Mouse (Mus musculus): ENCODE measurements around the gene Smtnl1.
A peak's percentile ranks its signal among the peaks of the same experiment; 100 is the strongest.

Gene Smtnl1

GRCm38 (mm10) chr2:84822552-84822951 is at the start of gene Smtnl1:
Smtnl1 (minus strand) TSS chr2:84822652.
- no peak for DNase-seq (ENCODE audit: low read depth, low spot score)

GRCm38 (mm10) chr2:84870623-84871160 is 48.2 kb upstream of the Smtnl1 start:
- DNase-seq (ENCODE audit: low read depth, low spot score): no peak

- no peak for DNase-seq (ENCODE audit: low read depth, low spot score)
These were observed 46.5 kb upstream of the Smtnl1 start for GRCm38 (mm10) chr2:84868977-84869376.

GRCm38 (mm10) chr2:84868521-84868943 is 46.1 kb upstream of the Smtnl1 start:
- DNase-seq (ENCODE audit: low read depth, low spot score): peak; percentile 32

DNA sequence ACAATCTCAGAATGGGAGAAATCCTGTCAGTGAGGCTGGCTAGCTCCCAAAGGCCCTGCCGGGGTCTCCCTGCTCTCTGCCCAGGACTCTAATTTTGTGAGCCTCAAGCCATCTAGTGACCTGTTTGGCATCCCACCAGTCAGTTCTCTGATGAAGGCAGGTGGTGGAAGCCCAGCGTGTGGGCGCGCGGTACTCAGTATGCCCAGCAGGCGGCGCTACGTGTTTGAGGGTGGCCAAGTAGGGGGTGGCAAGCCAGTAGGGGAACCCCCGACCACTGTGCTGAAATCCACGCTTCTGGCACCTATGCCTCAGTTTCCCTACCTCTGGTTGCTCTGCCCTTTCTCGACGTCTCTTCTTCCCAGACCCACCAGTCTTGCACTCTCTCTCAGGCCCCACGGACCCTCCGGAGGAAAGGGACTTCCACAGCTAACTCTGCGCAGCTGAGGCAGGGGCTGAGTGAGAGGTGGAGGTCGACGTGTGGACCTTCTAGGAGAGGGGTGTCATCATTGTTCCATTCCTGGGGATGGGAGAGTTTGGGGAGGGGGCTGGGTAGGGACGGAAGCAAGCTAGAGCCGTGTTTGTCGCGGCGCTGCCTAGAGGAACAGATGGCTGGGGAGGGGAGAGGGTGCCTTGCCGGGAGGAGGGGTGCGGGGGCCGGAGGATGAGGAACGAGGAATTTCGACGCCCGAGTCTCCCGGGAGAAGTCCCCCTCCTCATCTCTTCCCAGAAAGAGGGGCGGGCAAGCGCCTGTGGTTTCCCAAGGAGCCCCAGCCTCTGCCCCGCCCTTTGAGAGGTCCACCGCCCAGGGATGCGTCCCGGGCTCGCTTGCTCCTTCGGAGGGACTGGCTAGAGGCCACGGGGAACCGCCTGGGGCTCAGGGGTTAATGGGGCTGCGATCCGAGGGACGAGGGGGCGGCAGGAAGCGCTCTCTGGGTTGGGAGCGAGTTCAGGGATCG is 43.4 kb upstream of the Smtnl1 start:
- no peak for DNase-seq (ENCODE audit: low read depth, low spot score)

DNA sequence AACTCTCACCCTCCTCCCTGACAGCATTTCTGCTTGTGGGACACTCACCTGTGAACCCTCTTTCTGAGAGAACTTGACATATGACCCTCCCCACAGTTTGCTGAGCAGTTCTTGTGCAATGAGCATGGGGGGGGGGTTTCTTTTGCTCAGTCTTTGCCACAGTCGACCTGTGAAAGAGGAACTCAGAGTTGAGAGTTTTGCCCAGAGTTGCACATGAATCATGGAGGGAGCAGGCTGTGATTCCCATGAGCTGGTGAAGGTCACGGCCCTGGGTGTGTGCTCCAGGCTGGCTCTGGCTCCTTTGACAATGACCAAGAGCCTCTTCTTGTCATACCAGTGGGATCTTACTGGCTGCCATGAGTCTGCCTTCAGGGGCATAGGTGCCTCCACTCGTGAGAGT is 39.8 kb upstream of the Smtnl1 start:
- DNase-seq (ENCODE audit: low read depth, low spot score): no peak

DNA sequence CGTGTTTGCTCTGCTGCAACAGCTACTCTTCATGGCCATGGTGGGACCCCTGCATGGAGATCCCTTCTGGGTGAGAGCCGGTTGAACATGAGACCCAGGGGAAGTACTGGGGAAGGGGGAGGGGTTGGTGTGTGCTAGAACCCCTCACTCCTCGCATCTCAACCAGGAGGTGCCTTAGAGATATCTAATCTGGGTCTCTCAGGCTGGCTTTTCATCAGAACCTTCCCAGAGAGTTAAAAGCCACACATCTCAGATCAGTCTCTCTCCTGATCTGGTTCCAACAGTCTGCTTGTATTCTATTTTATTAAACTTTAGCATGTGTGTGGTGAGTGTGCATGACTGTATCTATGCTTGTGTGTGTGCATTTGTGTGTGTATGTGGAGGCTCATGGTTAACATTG is 39.0 kb upstream of the Smtnl1 start:
- DNase-seq (ENCODE audit: low read depth, low spot score): no peak

DNA sequence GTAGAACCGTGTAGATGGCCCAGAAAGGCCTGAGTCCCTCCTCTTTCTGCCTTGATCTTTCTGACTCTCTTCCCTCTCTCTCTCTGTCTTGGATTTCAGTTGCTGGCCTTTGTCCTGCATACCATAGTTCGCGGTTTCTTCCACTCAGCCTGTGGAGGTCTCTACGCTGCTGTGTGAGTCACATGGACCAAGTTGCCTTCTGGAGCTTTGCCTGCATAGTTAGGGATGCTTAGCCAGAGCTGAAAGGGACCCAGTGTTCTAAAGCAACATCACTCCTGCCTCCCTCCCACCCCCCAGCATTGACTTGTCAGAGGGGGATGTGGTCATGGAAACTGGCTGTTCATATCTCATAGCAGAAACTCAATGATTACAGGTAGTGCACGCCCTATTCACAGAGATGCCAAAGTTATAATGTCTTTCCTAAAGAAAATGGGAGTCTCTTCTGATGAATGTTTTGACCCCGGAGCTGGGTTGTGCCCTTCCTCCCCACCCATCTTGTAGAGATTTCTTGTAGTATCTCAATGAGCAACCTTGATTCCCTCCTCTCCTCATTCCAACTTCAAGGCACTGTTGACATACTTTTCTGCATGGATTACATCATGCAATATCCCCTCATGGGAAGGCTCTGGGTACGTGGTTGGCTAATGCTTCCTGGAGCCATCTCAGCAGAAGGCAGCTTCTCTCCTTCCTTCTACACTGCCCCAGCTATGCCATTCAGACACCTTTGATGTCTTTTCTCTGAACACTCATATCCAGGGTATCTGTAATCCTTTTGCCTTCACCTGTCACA is 37.7 kb upstream of the Smtnl1 start:
- no peak for DNase-seq (ENCODE audit: low read depth, low spot score)

DNA sequence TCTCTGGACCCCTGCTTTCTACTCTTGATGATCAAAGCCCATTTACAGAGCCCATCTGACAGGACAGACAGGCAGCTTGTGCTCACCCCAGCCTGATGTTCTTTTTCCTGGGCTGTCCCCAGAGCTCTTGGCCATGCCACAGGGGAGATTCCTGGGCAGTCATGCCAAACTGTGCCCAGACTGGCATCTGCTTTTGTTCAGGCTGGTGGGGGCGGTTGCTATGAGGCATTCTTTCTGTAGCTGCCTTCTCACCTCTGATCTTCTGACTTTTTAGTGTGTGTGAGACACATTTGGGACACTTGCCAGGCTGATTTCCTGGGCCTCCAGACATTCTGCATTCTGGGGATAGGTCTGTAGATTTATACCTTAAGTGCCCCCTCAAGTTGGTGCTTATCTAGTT is 36.1 kb upstream of the Smtnl1 start:
- no peak for DNase-seq (ENCODE audit: low read depth, low spot score)

DNA sequence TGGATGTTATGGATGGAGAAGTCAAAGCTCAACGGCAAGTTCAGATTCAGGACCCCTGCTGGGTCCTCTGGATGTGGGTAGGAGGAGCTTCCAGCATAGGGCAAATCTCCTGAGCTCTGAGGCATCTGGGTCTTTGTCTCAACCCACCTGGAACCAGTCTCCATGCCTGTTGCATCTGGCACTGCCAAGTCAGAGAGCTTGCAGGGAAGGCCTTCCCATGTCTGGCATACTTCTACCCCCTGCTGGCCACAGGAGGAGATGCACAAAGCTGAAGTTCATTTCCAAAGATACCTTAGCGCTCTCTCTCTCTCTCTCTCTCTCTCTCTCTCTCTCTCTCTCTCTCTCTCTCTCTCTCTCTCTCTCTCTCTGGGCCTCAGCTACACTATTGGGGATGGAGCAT is 33.3 kb upstream of the Smtnl1 start:
- DNase-seq (ENCODE audit: low read depth, low spot score): peak; percentile 54

DNA sequence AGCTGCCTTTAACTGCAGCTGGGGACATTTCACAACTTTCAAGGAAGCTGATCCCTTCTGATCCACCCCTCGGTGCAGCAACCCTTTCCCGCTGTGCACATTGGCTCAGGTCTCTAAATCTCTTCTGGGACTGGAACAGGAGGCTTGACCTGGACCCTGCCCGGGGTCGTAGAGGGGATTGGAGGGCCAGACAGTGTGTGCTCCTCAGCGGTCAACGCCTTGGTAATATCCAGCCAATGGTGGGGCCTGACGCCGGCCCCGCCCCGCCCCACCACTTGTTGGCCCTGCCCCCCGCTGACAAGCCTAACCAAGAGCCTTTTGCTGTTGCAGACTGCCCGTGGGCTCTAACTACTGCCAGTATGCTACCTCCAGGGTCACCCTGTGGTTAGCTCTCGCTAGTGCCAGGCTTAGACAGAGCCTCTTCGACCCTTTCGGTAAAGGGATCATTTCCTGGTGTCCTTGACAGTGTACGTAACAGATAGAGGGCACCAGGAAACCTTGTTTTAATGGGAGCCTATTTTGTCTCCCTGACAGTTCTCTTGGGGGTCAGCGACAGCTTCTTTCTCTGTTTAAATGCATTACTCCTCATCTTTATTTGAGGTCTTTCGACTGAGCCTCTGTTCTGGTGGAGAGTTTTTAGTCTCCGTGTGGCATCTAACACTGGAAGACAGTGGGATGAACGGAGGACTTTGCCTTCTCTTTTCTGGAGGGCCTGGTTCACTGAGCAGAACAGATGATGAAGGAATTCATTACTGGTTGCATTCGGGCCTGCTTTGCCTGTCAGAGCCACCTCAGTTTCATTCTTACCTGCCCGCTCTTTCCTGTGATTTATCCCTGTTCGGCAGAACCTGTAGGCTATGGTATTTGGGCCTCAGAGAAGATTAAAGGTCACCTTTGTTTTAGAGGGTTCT is 28.9 kb upstream of the Smtnl1 start:
- peak; percentile 89 for DNase-seq (ENCODE audit: low read depth, low spot score)

- no peak for DNase-seq (ENCODE audit: low read depth, low spot score)
These were observed 28.1 kb upstream of the Smtnl1 start for GRCm38 (mm10) chr2:84850407-84851129.

DNA sequence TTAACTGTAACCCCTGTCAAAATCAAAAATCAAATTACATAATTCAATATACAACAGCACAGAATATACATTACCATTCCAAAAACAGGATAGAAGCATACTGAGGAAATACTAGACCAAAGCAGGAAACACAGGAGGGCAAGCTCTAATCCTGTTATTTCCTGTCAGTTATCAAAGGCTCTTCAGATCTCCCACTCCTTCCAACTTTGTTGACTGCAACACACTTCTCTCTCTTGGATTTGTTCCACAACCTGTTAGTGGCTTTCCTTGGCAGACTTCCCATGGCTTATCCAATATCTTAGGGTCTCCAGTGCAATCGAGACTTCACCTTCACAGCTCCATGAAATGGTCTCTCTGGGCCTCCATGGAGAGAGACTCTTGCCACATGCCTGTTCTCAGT is 22.8 kb upstream of the Smtnl1 start:
- no peak for DNase-seq (ENCODE audit: low read depth, low spot score)

DNA sequence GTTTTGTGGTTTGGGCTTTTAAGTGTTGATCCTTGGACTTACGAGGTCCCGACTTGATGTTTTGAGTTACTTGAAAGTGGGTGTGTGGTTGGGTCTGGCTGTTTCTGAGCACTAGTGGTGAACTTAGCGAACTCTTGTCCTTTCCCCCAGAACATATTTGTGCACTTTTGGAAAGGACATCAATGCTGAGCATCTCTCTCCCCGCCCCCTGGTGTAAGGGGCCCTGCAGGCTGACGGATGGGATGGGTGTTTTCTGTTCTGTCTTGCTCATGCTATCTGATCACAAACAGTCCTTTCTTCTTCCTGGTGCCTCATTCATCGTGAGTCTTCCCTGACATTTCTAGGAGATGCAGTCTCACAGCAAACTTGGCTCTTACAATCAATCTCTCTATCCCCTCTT is 21.2 kb upstream of the Smtnl1 start:
- DNase-seq (ENCODE audit: low read depth, low spot score): no peak

DNA sequence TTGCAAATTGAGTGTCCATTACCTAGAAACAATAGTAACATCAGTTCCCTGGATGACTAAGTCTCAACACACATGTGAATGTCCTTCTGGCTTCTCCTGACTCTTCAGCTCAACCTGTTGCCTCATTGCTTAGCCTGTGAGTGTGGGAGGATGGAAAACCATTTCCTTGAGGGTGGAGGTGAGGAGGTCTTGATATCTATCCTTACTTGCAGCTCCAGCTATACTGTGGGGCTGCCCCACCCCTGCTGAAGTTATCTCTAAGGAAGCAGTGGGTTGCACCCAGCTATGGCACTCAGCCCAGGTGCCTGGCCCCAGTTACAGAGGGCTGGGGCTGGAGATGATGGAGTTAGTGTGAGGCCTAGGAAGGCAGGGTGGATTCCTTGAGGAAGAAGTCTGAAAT is 19.5 kb upstream of the Smtnl1 start:
- DNase-seq (ENCODE audit: low read depth, low spot score): no peak

GRCm38 (mm10) chr2:84840748-84841563 is 18.5 kb upstream of the Smtnl1 start:
- no peak for DNase-seq (ENCODE audit: low read depth, low spot score)

GRCm38 (mm10) chr2:84840016-84840747 is 17.7 kb upstream of the Smtnl1 start:
- DNase-seq (ENCODE audit: low read depth, low spot score): peak; percentile 70

DNA sequence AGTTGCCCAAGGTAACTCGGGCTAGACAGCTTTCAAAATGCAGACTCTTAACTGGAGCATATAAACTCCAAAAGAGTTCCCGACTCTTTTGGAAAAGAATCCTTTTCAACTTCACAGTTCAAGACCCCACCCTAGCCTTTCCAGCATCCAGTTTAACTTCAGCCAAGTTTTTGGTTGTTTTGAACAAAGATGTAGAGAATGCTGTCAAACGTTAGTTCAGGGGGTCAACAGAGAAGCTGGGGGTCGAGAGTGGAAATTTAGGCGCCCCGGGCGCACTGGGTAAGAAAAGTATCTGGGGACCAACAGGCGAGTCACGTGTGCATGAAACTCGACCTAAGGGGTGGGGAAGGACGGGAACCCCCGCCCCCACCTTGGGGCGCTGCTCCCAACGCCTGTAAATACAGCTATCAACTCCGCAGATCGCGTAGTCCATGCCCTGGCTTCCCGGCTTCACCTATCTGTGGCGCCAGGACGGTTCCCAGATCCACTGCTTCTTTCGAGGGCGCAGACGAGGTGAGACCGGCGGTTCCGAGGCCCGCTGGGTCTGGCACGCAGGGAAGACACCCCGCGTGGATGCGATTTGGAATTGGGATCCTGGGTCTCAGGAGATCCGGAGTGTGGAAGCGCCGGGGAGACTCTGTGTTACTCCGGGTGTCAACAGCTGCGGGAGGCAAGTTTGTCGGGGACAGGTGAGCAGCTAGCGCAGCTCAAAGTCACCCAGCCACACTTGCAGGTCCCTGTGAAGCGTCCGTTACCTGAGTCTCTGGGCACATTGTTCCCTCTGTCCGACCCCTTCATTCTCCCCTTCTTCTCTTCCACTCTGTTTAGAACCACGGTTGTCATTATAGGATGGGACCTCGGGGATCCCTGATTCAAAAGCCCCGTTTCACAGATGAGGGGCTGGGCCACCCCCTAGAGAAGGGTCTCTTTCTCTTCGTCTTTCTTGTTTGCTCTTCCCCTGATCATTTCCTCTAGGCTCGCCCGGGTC is 16.8 kb upstream of the Smtnl1 start:
- peak; percentile 76 for DNase-seq (ENCODE audit: low read depth, low spot score)

Data from skeletal muscle tissue, adult 2 months (tissue).